Mouse (Mus musculus): Measurements from ENCODE around the gene Fam76b. TPM values are rescaled to one million over a fixed set of nuclear protein-coding genes. Genes with fewer than 3 reads are reported as not detected.
A peak's percentile ranks its signal among the peaks of the same experiment; 100 is the strongest.

Gene Fam76b
- polyA plus RNA-seq, 1 experiment from 2014 or later: 19.8 TPM

GRCm38 (mm10) chr9:13896055-13896454 is 68.5 kb downstream of the Fam76b start:
- Histone ChIP-seq H3K27me3 (replicated peaks) (no peaks in the 10 kb centered on the region), H3K4me2 (no peak overlapping the region), H3K9ac (no peak overlapping the region), H3K4me1 (replicated peaks) (peaks cover 10% of the 10 kb centered on the region), H3K36me3 (no peaks in the 10 kb centered on the region), H3K27ac (ENCODE audit: poor library complexity, severe bottlenecking) (no peak overlapping the region), H3K4me3 (no peak overlapping the region), H3K9me3 (replicated peaks) (peaks cover 3% of the 10 kb centered on the region)
- no peak for ATAC-seq (ENCODE audit: insufficient number of reproducible peaks, low FRiP score)
- WGBS: 74% methylated on average over 6 of the region's 6 CpGs

DNA sequence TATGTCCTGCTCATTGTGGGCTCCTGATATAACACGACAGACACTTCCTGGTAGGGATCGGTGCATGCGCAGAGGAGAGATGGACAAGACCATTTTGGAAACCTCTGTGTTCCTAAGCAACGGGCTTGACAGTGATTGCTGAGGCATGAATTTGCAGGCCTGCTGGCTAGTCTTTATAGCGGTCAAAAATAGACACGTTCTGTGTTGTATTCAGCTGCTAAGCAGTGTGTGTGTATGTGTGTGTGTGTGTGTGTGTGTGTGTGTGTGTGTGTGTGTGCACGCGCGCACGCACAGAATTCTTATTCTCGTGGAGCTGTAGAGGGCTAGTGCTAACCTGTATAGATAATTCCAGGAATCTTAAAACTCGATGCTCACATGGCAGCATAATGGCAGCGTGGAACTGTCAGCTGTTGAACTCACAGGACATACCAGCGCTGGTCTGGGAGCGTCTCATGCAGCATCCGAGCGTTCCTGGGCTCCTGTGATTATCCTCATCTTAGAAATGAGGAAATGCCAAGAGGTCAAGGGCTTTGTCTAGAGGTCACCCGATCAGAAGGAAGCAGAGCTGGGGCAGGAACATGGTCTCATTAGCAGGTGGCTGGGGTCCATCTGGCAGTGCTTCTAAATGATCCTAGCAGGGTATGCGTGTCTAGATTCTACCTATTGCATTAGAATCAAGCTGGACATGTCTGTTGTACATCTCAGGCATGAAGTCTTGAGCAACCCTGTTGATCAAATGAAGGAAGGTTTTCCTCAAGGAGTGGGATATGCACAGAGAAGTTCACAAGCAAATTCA is 71.2 kb downstream of the Fam76b start:
- no peaks in the 10 kb centered on the region for H3K36me3 ChIP-seq
- H3K4me3 ChIP-seq: no peak overlapping the region
- no peaks in the 10 kb centered on the region for H3K9me3 ChIP-seq (replicated peaks)
- peak overlapping the region; percentile 18; the same call in 1 of the 2 replicates for H3K27ac ChIP-seq (ENCODE audit: poor library complexity, severe bottlenecking)
- peaks cover 10% of the 10 kb centered on the region for H3K4me1 ChIP-seq (replicated peaks)
- H3K27me3 ChIP-seq (replicated peaks): no peaks in the 10 kb centered on the region
- H3K9ac ChIP-seq: no peak overlapping the region
- peak; percentile 42; the same call in 1 of the 2 replicates for ATAC-seq (ENCODE audit: insufficient number of reproducible peaks, low FRiP score)
- 57% methylated on average over 19 of the region's 19 CpGs for WGBS
- peak overlapping the region; percentile 31 for H3K4me2 ChIP-seq

DNA sequence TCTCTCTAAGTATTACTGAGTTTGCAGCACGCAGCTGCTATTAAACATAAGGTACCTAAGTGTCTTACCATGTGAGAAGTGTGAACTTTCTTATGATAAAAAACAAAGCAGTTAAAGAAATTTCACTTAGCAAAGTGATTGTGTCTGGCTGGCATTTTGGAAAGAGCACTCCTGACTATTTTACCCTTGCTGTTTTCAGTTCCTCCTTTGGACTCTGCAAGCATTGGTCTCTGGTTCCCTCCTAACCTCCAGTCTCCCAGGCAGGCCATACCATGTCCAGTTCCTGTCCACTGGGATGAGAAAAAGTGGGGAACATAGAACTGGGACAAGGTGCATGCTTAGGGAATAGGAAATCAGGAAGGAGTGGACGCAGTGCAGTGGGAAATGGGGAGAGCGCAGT is 74.5 kb downstream of the Fam76b start:
- peaks cover 13% of the 10 kb centered on the region for H3K4me1 ChIP-seq (replicated peaks)
- no peaks in the 10 kb centered on the region for H3K9me3 ChIP-seq (replicated peaks)

DNA sequence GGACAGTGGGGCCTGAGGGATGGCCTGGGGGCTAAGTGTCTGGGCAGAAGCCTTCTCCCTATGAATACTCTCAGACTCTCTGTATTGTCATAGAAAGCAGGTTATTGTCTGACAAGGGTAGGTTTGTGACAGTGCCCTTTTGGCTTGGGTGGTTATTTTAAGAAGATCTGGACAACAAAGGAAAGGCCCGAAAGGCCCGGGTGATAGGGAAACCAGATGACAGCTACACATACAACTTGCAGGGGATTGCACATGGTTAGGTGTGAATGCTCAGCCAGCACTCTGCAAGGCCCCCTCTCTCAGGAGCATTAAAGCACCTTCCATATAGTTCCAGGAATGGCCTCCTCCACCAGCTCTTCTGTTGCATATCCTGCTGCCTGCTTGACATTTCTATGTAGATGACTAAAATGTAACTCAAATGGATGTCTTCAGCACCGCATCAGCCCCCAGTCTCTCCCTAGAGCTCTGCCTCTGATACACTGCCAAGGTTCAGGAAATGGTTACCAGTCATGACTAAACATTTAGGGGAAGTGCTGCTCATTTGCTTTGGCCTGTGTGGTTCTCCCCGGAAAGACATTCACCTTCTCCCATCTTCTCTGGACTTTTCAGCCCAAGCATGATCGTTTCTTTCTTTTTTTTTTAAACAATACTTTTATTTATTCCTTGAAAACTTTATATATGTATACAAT is 76.7 kb downstream of the Fam76b start:
- Histone ChIP-seq H3K4me3 (no peak overlapping the region), H3K4me1 (replicated peaks) (peaks cover 3% of the 10 kb centered on the region; the same call in 1 of the 2 replicates), H3K27ac (ENCODE audit: poor library complexity, severe bottlenecking) (no peak overlapping the region), H3K27me3 (replicated peaks) (no peaks in the 10 kb centered on the region), H3K36me3 (no peaks in the 10 kb centered on the region), H3K4me2 (no peak overlapping the region), H3K9ac (no peak overlapping the region), H3K9me3 (replicated peaks) (no peaks in the 10 kb centered on the region)
- no peak for ATAC-seq (ENCODE audit: insufficient number of reproducible peaks, low FRiP score)
- 61% methylated on average over 5 of the region's 5 CpGs for WGBS

More for the DNA sequence above, 74.5 kb downstream of the Fam76b start:
- H3K27ac ChIP-seq (ENCODE audit: poor library complexity, severe bottlenecking): no peak overlapping the region
- no peak overlapping the region for H3K9ac ChIP-seq
- ATAC-seq (ENCODE audit: insufficient number of reproducible peaks, low FRiP score): no peak
- H3K27me3 ChIP-seq (replicated peaks): no peaks in the 10 kb centered on the region
- H3K36me3 ChIP-seq: no peaks in the 10 kb centered on the region
- whole genome bisulfite sequencing: 88% methylated on average over 3 of the region's 3 CpGs
- H3K4me2 ChIP-seq: no peak overlapping the region
- no peak overlapping the region for H3K4me3 ChIP-seq

Other genes starting within 250 kb of the Fam76b start
- gene Mtmr2, start 79.3 kb upstream of the Fam76b start, polyA plus RNA-seq (2016; fragmentation: Nextera tagmentation; extraction: Ambion mirVana): 56.6 and 57.9 TPM in 2 replicates
- 41.0 and 42.7 TPM in 2 replicates for gene Cep57, start 609 bp upstream of the Fam76b start, polyA plus RNA-seq (2016; fragmentation: Nextera tagmentation; extraction: Ambion mirVana)

All from heart, embryonic 12.5 days (tissue).